Mouse (Mus musculus): ENCODE results near the gene Slc6a3. TPM values are rescaled to one million over a fixed set of nuclear protein-coding genes. Genes with fewer than 3 reads are reported as not detected.

Slc6a3 gene
- polyA plus RNA-seq, 1 experiment, result not detected

DNA sequence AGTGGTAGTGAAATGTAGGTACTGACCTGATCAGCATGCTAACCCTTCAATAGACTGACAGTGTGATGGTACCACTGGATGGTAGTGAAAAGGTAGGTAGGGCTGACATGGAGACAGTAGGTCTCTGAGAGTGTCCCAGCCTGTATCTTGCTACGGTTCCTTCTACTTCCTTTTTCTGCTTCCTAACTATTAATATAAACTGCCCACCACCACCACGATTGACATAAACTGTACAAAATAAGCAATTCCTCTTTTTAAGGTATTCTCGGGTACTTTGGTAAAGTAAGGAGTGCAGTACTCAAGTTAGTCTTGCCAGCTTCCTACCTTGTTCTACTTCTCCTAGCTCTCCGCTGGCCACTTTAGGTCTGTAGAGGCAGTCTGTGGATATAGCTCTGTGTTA lies 59.7 kb downstream of the Slc6a3 start:
- H3K27me3 ChIP-seq (ENCODE audit: control insufficient read depth, insufficient read depth, low read length, poor library complexity, severe bottlenecking), result no peaks in the 10 kb centered on the region
- TF ChIP-seq EP300 (IDR thresholded peaks at IDR 0.05; ENCODE audit: insufficient read depth, low read depth, low read length), result no peak
- no peak for TF ChIP-seq CTCF (IDR thresholded peaks at IDR 0.05; ENCODE audit: low read depth, low read length)
- no peak for TF ChIP-seq POLR2A (IDR thresholded peaks at IDR 0.05; ENCODE audit: insufficient read depth, low read length)
- H3K4me1 ChIP-seq (ENCODE audit: control insufficient read depth, insufficient read depth, low read length), result no peaks in the 10 kb centered on the region
- no peak overlapping the region for H3K27ac ChIP-seq (ENCODE audit: insufficient read depth, low read length)
- no peak overlapping the region for H3K9ac ChIP-seq (ENCODE audit: low read depth, poor library complexity, severe bottlenecking)
- no peaks in the 10 kb centered on the region for H3K9me3 ChIP-seq (replicated peaks; ENCODE audit: control insufficient read depth, insufficient read depth, low read length, poor library complexity, severe bottlenecking)
- H3K4me3 ChIP-seq (ENCODE audit: low read depth, low read length), result no peak overlapping the region
- H3K36me3 ChIP-seq (ENCODE audit: control insufficient read depth, insufficient read depth, low read length, poor library complexity, severe bottlenecking), result no peaks in the 10 kb centered on the region

- Histone ChIP-seq H3K9ac (ENCODE audit: low read depth, poor library complexity, severe bottlenecking) (no peak overlapping the region), H3K4me3 (ENCODE audit: low read depth, low read length) (no peak overlapping the region), H3K4me1 (ENCODE audit: control insufficient read depth, insufficient read depth, low read length) (no peaks in the 10 kb centered on the region), H3K27me3 (ENCODE audit: control insufficient read depth, insufficient read depth, low read length, poor library complexity, severe bottlenecking) (no peaks in the 10 kb centered on the region), H3K36me3 (ENCODE audit: control insufficient read depth, insufficient read depth, low read length, poor library complexity, severe bottlenecking) (no peaks in the 10 kb centered on the region), H3K27ac (ENCODE audit: insufficient read depth, low read length) (no peak overlapping the region), H3K9me3 (replicated peaks; ENCODE audit: control insufficient read depth, insufficient read depth, low read length, poor library complexity, severe bottlenecking) (no peaks in the 10 kb centered on the region)
- no peak for TF ChIP-seq CTCF (IDR thresholded peaks at IDR 0.05; ENCODE audit: low read depth, low read length)
- TF ChIP-seq POLR2A (IDR thresholded peaks at IDR 0.05; ENCODE audit: insufficient read depth, low read length), result no peak
- no peak for TF ChIP-seq EP300 (IDR thresholded peaks at IDR 0.05; ENCODE audit: insufficient read depth, low read depth, low read length)
Measured at GRCm38 (mm10) chr13:73600217-73600616, 63.7 kb downstream of the Slc6a3 start.

DNA sequence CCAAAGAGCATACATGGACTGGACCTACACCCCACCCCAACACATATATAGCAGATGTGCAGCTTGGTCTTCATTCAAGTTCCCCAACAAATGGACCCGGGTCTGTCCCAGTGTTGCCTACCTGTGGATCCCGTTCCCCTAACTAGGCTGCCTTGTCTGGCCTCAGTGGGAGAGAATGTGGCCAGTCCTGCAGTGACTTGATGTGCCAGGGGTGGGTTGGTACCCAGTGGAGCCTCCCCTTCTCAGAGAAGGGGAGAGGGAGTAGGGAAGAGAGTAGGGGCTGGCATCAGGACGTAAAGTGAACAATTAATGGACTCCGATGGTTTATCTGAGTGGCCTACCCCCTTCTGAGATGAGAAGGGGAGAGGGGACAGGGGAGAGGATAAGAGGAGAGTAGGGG lies 66.5 kb downstream of the Slc6a3 start:
- TF ChIP-seq CTCF (IDR thresholded peaks at IDR 0.05; ENCODE audit: low read depth, low read length) (no peak), EP300 (IDR thresholded peaks at IDR 0.05; ENCODE audit: insufficient read depth, low read depth, low read length) (no peak), POLR2A (IDR thresholded peaks at IDR 0.05; ENCODE audit: insufficient read depth, low read length) (no peak)
- Histone ChIP-seq H3K9me3 (replicated peaks; ENCODE audit: control insufficient read depth, insufficient read depth, low read length, poor library complexity, severe bottlenecking) (no peaks in the 10 kb centered on the region), H3K4me3 (ENCODE audit: low read depth, low read length) (peak overlapping the region; percentile 76), H3K27me3 (ENCODE audit: control insufficient read depth, insufficient read depth, low read length, poor library complexity, severe bottlenecking) (no peaks in the 10 kb centered on the region), H3K9ac (ENCODE audit: low read depth, poor library complexity, severe bottlenecking) (peak overlapping the region; percentile 77), H3K27ac (ENCODE audit: insufficient read depth, low read length) (no peak overlapping the region), H3K4me1 (ENCODE audit: control insufficient read depth, insufficient read depth, low read length) (peaks cover 1% of the 10 kb centered on the region), H3K36me3 (ENCODE audit: control insufficient read depth, insufficient read depth, low read length, poor library complexity, severe bottlenecking) (peaks cover 13% of the 10 kb centered on the region; the same call in 1 of the 2 replicates)

DNA sequence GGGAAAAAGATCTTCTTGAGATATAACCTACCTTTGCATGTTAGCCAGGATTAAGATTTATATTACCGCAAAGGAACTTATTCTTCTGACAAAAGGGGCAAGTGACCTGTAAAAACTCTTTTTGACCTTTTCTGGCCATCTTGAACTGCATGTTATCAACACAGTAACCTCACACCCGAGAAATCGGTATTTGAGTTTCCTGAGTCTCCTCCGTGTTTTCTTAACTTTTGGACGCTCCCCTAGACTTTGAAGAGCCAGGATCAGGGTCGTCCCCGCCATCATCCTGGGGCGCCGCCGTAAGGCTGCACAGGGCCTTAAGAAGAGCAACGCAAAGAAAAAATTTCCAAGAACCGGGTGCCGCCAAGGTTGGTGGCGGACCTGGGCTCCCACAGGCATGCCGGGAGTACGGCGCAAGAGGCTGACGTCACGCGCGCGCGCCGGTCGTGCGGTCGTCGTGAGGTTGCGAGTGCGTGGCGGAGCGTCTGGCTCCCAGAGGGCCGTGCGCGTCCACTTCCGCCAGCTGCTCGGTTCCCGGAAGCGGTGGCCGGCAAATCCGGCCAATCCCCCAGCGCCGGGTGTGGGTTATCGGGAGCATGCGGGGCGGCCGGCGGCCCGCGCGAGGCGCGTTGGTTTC lies 67.1 kb downstream of the Slc6a3 start, which contains the start of gene Clptm1l:
Clptm1l (plus strand) TSS at position 485 of the 634 bp plus-strand sequence.
- H3K27me3 ChIP-seq (ENCODE audit: control insufficient read depth, insufficient read depth, low read length, poor library complexity, severe bottlenecking), result no peaks in the 10 kb centered on the region
- H3K36me3 ChIP-seq (ENCODE audit: control insufficient read depth, insufficient read depth, low read length, poor library complexity, severe bottlenecking), result peaks cover 13% of the 10 kb centered on the region; the same call in 1 of the 2 replicates
- H3K27ac ChIP-seq (ENCODE audit: insufficient read depth, low read length), result no peak within 1 kb of the TSS
- H3K4me3 ChIP-seq (ENCODE audit: low read depth, low read length), result peak within 1 kb of the TSS; percentile 81
- H3K9me3 ChIP-seq (replicated peaks; ENCODE audit: control insufficient read depth, insufficient read depth, low read length, poor library complexity, severe bottlenecking), result no peaks in the 10 kb centered on the region
- TF ChIP-seq POLR2A (IDR thresholded peaks at IDR 0.05; ENCODE audit: insufficient read depth, low read length) (no peak), EP300 (IDR thresholded peaks at IDR 0.05; ENCODE audit: insufficient read depth, low read depth, low read length) (peak; percentile 41; the same call in 1 of the 2 replicates), CTCF (IDR thresholded peaks at IDR 0.05; ENCODE audit: low read depth, low read length) (no peak)
- peak within 1 kb of the TSS; percentile 77 for H3K9ac ChIP-seq (ENCODE audit: low read depth, poor library complexity, severe bottlenecking)
- peaks cover 1% of the 10 kb centered on the region for H3K4me1 ChIP-seq (ENCODE audit: control insufficient read depth, insufficient read depth, low read length)

DNA sequence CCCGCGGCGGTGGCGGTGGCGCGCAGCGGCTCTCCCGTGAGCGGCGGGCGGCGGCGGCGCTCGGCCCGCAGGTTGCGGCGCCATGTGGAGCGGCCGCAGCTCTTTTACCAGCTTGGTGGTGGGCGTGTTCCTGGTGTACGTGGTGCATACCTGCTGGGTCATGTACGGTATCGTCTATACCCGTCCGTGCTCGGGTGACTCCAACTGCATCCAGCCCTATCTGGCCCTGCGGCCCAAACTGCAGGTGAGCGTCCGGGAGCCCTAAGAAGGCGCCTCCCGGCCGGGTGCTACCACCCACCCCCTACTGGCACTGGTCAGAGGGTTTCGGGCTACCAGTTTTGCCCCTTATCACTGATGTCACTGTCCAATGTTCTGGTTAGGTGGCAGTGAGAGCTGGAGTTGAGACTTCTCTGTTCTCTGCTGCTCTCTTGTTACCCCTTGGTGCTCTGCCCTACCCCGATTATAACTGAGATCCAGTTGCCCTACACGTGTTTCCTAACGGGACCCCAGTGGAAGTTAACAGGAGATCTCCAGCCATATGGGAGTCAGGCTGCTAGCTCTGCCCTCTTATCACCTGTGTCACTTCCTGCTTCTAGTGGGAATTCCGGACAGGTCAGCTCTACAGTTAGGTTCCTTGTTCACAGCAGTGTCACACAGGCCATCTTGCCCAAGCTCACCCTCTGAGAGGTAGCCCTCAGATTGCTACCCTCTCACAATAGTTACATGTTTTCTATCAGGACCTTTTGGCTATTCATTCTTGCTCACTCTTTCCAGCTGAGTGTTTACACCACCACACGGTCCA lies 67.8 kb downstream of the Slc6a3 start:
- Histone ChIP-seq H3K9me3 (replicated peaks; ENCODE audit: control insufficient read depth, insufficient read depth, low read length, poor library complexity, severe bottlenecking) (no peaks in the 10 kb centered on the region), H3K27ac (ENCODE audit: insufficient read depth, low read length) (no peak overlapping the region)
- no peak for TF ChIP-seq POLR2A (IDR thresholded peaks at IDR 0.05; ENCODE audit: insufficient read depth, low read length)
- no peak for TF ChIP-seq EP300 (IDR thresholded peaks at IDR 0.05; ENCODE audit: insufficient read depth, low read depth, low read length)
- TF ChIP-seq CTCF (IDR thresholded peaks at IDR 0.05; ENCODE audit: low read depth, low read length), result no peak

GRCm38 (mm10) chr13:73618406-73618805 lies 81.9 kb downstream of the Slc6a3 start:
- Histone ChIP-seq H3K27ac (ENCODE audit: insufficient read depth, low read length) (no peak overlapping the region), H3K9ac (ENCODE audit: low read depth, poor library complexity, severe bottlenecking) (no peak overlapping the region), H3K27me3 (ENCODE audit: control insufficient read depth, insufficient read depth, low read length, poor library complexity, severe bottlenecking) (no peaks in the 10 kb centered on the region), H3K9me3 (replicated peaks; ENCODE audit: control insufficient read depth, insufficient read depth, low read length, poor library complexity, severe bottlenecking) (no peaks in the 10 kb centered on the region), H3K4me3 (ENCODE audit: low read depth, low read length) (no peak overlapping the region), H3K36me3 (ENCODE audit: control insufficient read depth, insufficient read depth, low read length, poor library complexity, severe bottlenecking) (peaks cover 41% of the 10 kb centered on the region), H3K4me1 (ENCODE audit: control insufficient read depth, insufficient read depth, low read length) (no peaks in the 10 kb centered on the region)
- TF ChIP-seq EP300 (IDR thresholded peaks at IDR 0.05; ENCODE audit: insufficient read depth, low read depth, low read length), result no peak
- TF ChIP-seq CTCF (IDR thresholded peaks at IDR 0.05; ENCODE audit: low read depth, low read length), result no peak
- no peak for TF ChIP-seq POLR2A (IDR thresholded peaks at IDR 0.05; ENCODE audit: insufficient read depth, low read length)

More for the DNA sequence above, 67.8 kb downstream of the Slc6a3 start:
- peak overlapping the region; percentile 77 for H3K9ac ChIP-seq (ENCODE audit: low read depth, poor library complexity, severe bottlenecking)
- peak overlapping the region; percentile 79 for H3K4me3 ChIP-seq (ENCODE audit: low read depth, low read length)
- peaks cover 18% of the 10 kb centered on the region; the same call in 1 of the 2 replicates for H3K36me3 ChIP-seq (ENCODE audit: control insufficient read depth, insufficient read depth, low read length, poor library complexity, severe bottlenecking)
- no peaks in the 10 kb centered on the region for H3K27me3 ChIP-seq (ENCODE audit: control insufficient read depth, insufficient read depth, low read length, poor library complexity, severe bottlenecking)
- peaks cover 1% of the 10 kb centered on the region for H3K4me1 ChIP-seq (ENCODE audit: control insufficient read depth, insufficient read depth, low read length)

All from ES-Bruce4 (cell line).